Mouse (Mus musculus) forebrain, embryonic 12.5 days (tissue): ENCODE results near the gene Rab21. TPM values are rescaled to one million over a fixed set of nuclear protein-coding genes. Genes with fewer than 3 reads are reported as not detected.

Source experiments
- ATAC-seq: fragments of 200-750 bp; cut with Nextera tagmentation; 2 replicates; pipeline ENCODE4 v1.8.0; 2017; ENCODE audit warnings: moderate TSS enrichment; ENCODE audit not compliant: low FRiP score
- H3K27ac ChIP-seq: fragments of 300-500 bp; sonication (generic); 2 replicates; pipeline ENCODE4 v1.5.1; 2016; ENCODE audit warnings: mild to moderate bottlenecking
- H3K27me3 ChIP-seq: fragments of 300-500 bp; sonication (generic); 2 replicates; pipeline ENCODE4 v1.6.1; 2016; ENCODE audit warnings: mild to moderate bottlenecking
- H3K36me3 ChIP-seq: fragments of 300-500 bp; sonication (generic); replicated peaks from 2 replicates; pipeline ENCODE4 v1.6.1; 2016; ENCODE audit warnings: mild to moderate bottlenecking
- H3K4me1 ChIP-seq: fragments of 300-500 bp; sonication (generic); 2 replicates; pipeline ENCODE4 v1.6.1; 2016
- H3K4me2 ChIP-seq: fragments of 300-500 bp; sonication (generic); 2 replicates; pipeline ENCODE4 v1.6.1; 2016; ENCODE audit warnings: mild to moderate bottlenecking, moderate library complexity
- H3K4me3 ChIP-seq: fragments of 300-500 bp; sonication (generic); replicated peaks from 2 replicates; pipeline ENCODE4 v1.5.1; 2016; ENCODE audit warnings: mild to moderate bottlenecking
- H3K9ac ChIP-seq: fragments of 300-500 bp; sonication (generic); 2 replicates; pipeline ENCODE4 v1.6.1; 2016; ENCODE audit warnings: mild to moderate bottlenecking
- H3K9me3 ChIP-seq: fragments of 300-500 bp; sonication (generic); 2 replicates; pipeline ENCODE4 v1.6.1; 2016
- WGBS: fragments of 180-500 bp; shearing (Covaris S2); methylation state at CpG from one replicate; pipeline ENCODE4 v1.1.7; 2016; 5-methylcytosine and 5-hydroxymethylcytosine counted together
- polyA plus RNA-seq: library from polyadenylated mRNA; unstranded; fragments of >200 nt; fragmentation: Nextera tagmentation; extraction: Ambion mirVana; gene quantifications from 2 replicates; pipeline ENCODE4 v1.2.1, GENCODE M21; 2016

The Rab21 gene
- 5.2 and 5.3 TPM in 2 replicates for polyA plus RNA-seq

GRCm38 (mm10) chr10:115315473-115316171, at the start of gene Rab21:
TSS of gene Rab21 (minus strand) at chr10:115315594.
- under 1% methylated on average over 47 of the region's 48 CpGs for WGBS
- Histone ChIP-seq H3K4me2 (peak within 1 kb of the TSS; percentile 82), H3K36me3 (no peaks in the 10 kb centered on the region), H3K9ac (peak within 1 kb of the TSS; percentile 83), H3K4me1 (peaks cover 24% of the 10 kb centered on the region), H3K27ac (peak within 1 kb of the TSS; percentile 94), H3K27me3 (no peaks in the 10 kb centered on the region), H3K9me3 (no peaks in the 10 kb centered on the region), H3K4me3 (peak within 1 kb of the TSS; percentile 88)
- ATAC-seq: peak; percentile 95

- peak overlapping the region; percentile 62; the same call in 1 of the 2 replicates for H3K9ac ChIP-seq
- H3K4me3 ChIP-seq: peak overlapping the region; percentile 59
These were observed 47.8 kb upstream of the Rab21 start for GRCm38 (mm10) chr10:115363151-115363550.

GRCm38 (mm10) chr10:115362623-115362964, 47.2 kb upstream of the Rab21 start:
- H3K4me3 ChIP-seq: peak overlapping the region; percentile 59
- no peaks in the 10 kb centered on the region for H3K9me3 ChIP-seq
- H3K27me3 ChIP-seq: no peaks in the 10 kb centered on the region
- H3K36me3 ChIP-seq: no peaks in the 10 kb centered on the region
- H3K9ac ChIP-seq: peak overlapping the region; percentile 62
- WGBS: 9% methylated on average over 9 of the region's 9 CpGs
- H3K4me2 ChIP-seq: peak overlapping the region; percentile 68
- ATAC-seq: no peak
- peak overlapping the region; percentile 98 for H3K27ac ChIP-seq
- H3K4me1 ChIP-seq: peaks cover 15% of the 10 kb centered on the region

More at GRCm38 (mm10) chr10:115363151-115363550, 47.8 kb upstream of the Rab21 start:
- WGBS: 91% methylated on average over 4 of the region's 4 CpGs
- H3K4me1 ChIP-seq: peaks cover 15% of the 10 kb centered on the region
- no peaks in the 10 kb centered on the region for H3K27me3 ChIP-seq
- H3K36me3 ChIP-seq: no peaks in the 10 kb centered on the region
- no peaks in the 10 kb centered on the region for H3K9me3 ChIP-seq
- 0 out of 2 replicates have a peak overlapping the region, but pooled peaks have one; percentile 98 for H3K27ac ChIP-seq
- peak overlapping the region; percentile 68 for H3K4me2 ChIP-seq
- ATAC-seq: no peak

DNA sequence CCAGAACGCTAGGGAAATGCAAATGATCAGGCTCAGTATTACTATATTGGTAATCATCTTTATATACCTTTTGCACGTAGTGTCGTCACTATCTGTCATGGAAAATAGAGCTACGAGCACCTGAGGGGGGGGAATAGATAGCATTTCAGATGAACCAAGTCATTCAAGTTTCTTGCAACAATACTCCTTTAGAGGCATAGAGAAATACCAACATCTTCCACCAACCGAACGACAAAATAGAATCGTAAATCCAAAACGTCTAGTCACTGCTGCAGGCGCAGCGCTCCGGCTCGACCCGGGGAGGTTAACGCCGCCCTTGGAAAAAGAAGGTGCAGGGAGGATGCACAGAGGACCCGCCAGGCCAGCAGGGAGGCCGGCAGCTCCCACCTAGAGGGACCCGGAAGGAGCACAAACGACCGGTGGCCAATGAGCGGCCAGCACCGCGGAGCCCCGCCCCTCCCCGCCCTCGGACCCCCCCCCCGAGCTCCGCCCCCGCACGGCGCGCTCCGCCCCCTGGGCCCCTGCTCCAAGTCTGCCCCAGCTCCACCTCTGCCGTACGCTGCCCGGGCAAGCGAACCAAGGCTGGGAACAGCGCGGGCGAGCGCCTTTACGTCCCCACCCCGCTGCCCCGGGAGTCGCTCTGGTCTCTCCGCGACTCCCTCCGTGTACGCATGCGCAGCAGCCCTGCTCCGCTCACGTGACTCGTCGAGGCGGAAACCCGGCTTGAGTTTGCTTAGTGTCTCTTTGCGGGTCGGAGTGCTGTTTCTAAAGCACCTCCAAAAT, 46.6 kb upstream of the Rab21 start, which contains the start of gene Tmem19:
TSS of gene Tmem19 (minus strand) at position 662 of the 783 bp plus-strand sequence.
- Histone ChIP-seq H3K9me3 (no peaks in the 10 kb centered on the region), H3K4me1 (peaks cover 15% of the 10 kb centered on the region), H3K27me3 (no peaks in the 10 kb centered on the region), H3K4me3 (peak within 1 kb of the TSS; percentile 59), H3K36me3 (0 out of 2 replicates have a peak, but pooled peaks cover 3% of the 10 kb centered on the region), H3K4me2 (peak within 1 kb of the TSS; percentile 68), H3K27ac (peak within 1 kb of the TSS; percentile 98), H3K9ac (peak within 1 kb of the TSS; percentile 62)
- peak; percentile 99 for ATAC-seq
- under 1% methylated on average over 42 of the region's 58 CpGs for WGBS

GRCm38 (mm10) chr10:115359066-115359465, 43.7 kb upstream of the Rab21 start:
- Histone ChIP-seq H3K27ac (no peak overlapping the region), H3K9me3 (no peaks in the 10 kb centered on the region), H3K9ac (no peak overlapping the region), H3K27me3 (no peaks in the 10 kb centered on the region), H3K36me3 (peaks cover 8% of the 10 kb centered on the region; the same call in 1 of the 2 replicates), H3K4me3 (no peak overlapping the region), H3K4me2 (no peak overlapping the region), H3K4me1 (peaks cover 15% of the 10 kb centered on the region)
- 85% methylated on average over 7 of the region's 7 CpGs for WGBS
- ATAC-seq: no peak

GRCm38 (mm10) chr10:115358216-115358919, 43.0 kb upstream of the Rab21 start:
- Histone ChIP-seq H3K4me3 (no peak overlapping the region), H3K36me3 (peaks cover 8% of the 10 kb centered on the region; the same call in 1 of the 2 replicates), H3K4me2 (no peak overlapping the region), H3K27me3 (no peaks in the 10 kb centered on the region), H3K9ac (no peak overlapping the region), H3K4me1 (peaks cover 15% of the 10 kb centered on the region), H3K9me3 (no peaks in the 10 kb centered on the region), H3K27ac (no peak overlapping the region)
- ATAC-seq: no peak
- WGBS: 93% methylated on average over 17 of the region's 17 CpGs

DNA sequence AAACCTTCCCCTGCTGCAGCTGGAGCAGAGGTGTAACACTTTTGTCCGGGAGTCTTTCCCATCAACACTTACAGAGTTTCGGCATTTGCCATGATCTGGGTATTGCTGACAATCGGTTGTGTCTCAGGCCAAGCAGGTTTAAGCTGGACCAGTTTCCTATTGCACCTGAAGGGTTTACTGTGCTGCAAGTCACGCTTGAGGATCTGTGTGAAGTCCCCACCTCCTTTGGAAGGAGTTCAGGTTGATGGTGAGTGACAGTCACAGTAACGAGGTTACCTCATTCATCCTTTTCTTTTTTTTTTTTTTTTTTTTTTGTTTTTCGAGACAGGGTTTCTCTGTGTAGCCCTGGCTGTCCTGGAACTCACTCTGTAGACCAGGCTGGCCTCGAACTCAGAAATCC, 40.7 kb upstream of the Rab21 start:
- H3K4me1 ChIP-seq: peaks cover 4% of the 10 kb centered on the region
- no peak overlapping the region for H3K9ac ChIP-seq
- no peak overlapping the region for H3K4me3 ChIP-seq
- no peak overlapping the region for H3K4me2 ChIP-seq
- no peaks in the 10 kb centered on the region for H3K9me3 ChIP-seq
- H3K36me3 ChIP-seq: peaks cover 8% of the 10 kb centered on the region; the same call in 1 of the 2 replicates
- H3K27ac ChIP-seq: no peak overlapping the region
- H3K27me3 ChIP-seq: no peaks in the 10 kb centered on the region
- WGBS: 85% methylated on average over 6 of the region's 7 CpGs
- no peak for ATAC-seq

DNA sequence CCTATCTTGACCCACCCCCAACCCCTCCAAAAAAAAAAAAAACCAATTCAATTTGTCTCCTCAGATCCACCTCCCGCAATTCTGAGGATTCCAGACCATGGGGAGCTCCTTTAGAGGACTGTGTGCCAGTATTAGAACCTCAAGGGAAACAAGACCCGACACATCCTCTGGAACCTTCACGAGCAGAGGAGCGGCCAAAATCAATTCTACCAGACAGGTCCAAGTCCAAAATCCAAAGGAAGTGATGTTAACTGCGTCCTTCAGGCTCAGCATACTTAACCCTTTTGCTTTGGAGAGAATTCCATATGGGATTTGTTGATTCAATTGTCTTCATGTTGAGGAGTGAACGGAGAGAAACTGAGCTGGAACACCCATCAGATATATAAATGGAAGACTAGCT, 39.6 kb upstream of the Rab21 start:
- H3K4me3 ChIP-seq: no peak overlapping the region
- no peak overlapping the region for H3K4me2 ChIP-seq
- no peak for ATAC-seq
- no peaks in the 10 kb centered on the region for H3K27me3 ChIP-seq
- H3K27ac ChIP-seq: no peak overlapping the region
- H3K9me3 ChIP-seq: no peaks in the 10 kb centered on the region
- no peak overlapping the region for H3K9ac ChIP-seq
- 92% methylated on average over 6 of the region's 6 CpGs for WGBS
- H3K4me1 ChIP-seq: no peaks in the 10 kb centered on the region
- H3K36me3 ChIP-seq: peaks cover 8% of the 10 kb centered on the region; the same call in 1 of the 2 replicates

- Histone ChIP-seq H3K36me3 (peaks cover 8% of the 10 kb centered on the region; the same call in 1 of the 2 replicates), H3K4me2 (no peak overlapping the region), H3K9me3 (no peaks in the 10 kb centered on the region), H3K4me1 (no peaks in the 10 kb centered on the region), H3K27ac (no peak overlapping the region), H3K9ac (no peak overlapping the region), H3K4me3 (no peak overlapping the region), H3K27me3 (no peaks in the 10 kb centered on the region)
- WGBS: 58% methylated on average over 6 of the region's 6 CpGs
- ATAC-seq: no peak
These were observed 39.2 kb upstream of the Rab21 start for GRCm38 (mm10) chr10:115354553-115354952.

DNA sequence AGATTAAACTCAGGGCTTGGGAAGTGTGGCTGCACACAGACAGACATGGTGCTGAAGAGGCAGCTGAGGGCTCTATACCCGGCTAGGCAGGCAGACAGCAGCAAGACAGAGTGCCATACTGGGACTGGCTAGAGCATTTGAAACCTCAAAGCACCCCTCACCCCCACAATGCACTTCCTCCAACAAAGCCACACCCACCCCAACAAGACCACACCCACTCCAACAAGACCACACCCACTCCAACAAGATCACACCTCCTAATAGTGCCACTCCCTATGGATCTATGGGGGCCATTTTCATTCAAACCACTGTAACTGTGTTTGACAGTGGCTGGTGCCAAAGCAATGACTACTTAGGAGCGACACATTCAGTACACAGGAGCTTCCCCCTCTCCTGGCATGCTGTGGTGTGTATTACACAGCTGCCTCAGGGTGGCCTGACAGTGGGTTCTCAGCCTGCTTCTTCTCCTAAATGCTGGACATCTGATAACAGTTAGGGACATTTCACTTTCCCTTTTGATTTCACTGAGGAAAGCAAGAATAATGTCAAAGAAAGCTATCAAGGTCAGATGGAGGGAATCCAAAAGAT, 35.5 kb upstream of the Rab21 start:
- ATAC-seq: no peak
- 0 out of 2 replicates have a peak, but pooled peaks cover 3% of the 10 kb centered on the region for H3K4me1 ChIP-seq
- H3K27ac ChIP-seq: no peak overlapping the region
- H3K4me2 ChIP-seq: no peak overlapping the region
- peaks cover 8% of the 10 kb centered on the region for H3K36me3 ChIP-seq
- WGBS: 78% methylated on average over 2 of the region's 2 CpGs
- H3K9me3 ChIP-seq: no peaks in the 10 kb centered on the region
- H3K4me3 ChIP-seq: no peak overlapping the region
- no peaks in the 10 kb centered on the region for H3K27me3 ChIP-seq
- H3K9ac ChIP-seq: no peak overlapping the region

DNA sequence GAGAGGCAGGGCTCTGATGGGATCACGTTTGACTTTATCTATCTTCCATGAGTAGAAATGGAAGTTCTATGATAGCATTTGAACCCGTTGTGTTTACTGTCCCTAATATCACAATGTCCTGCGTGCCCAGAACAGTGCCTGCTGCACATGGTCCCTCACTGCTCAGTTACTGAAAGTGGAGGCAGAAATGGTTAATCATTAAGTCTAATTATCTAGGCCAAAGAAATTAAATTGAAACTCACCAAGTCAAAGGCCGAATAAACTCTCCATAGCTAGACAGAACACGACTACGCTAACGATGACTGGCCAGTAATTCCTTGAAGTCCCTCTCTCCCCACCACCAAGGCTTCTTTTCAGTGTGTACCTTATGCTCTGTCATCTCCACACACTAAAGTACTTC, 34.1 kb upstream of the Rab21 start:
- Histone ChIP-seq H3K4me3 (no peak overlapping the region), H3K4me2 (no peak overlapping the region), H3K9me3 (no peaks in the 10 kb centered on the region), H3K4me1 (0 out of 2 replicates have a peak, but pooled peaks cover 3% of the 10 kb centered on the region), H3K9ac (no peak overlapping the region), H3K27me3 (no peaks in the 10 kb centered on the region), H3K36me3 (peaks cover 18% of the 10 kb centered on the region), H3K27ac (no peak overlapping the region)
- 89% methylated on average over 7 of the region's 7 CpGs for WGBS
- ATAC-seq: no peak
